Mouse (Mus musculus) thymus, postnatal 36 days (tissue): ENCODE measurements around the gene Ly6g5c.
A peak's percentile ranks its signal among the peaks of the same experiment; 100 is the strongest.
"Not testable (repeated sequence)": the region's sequence is repeated elsewhere in the genome, so short reads cannot be mapped to it uniquely, and the experiment has no call there.

Source experiments
- DNase-seq, 2 experiments: peaks; one replicate each; pipeline ENCODE4 v3.0.0; 2022; ENCODE audit warnings: mixed read lengths in 2 of 2

The Ly6g5c gene

GRCm38 (mm10) chr17:35115046-35116019, 7.3 kb downstream of the Ly6g5c start, which contains the start of gene Ly6g5b:
Gene Ly6g5b, minus strand, starts transcription at chr17:35115428.
- peak; percentile 60 to 64 for DNase-seq

- no peak for DNase-seq
Observed at GRCm38 (mm10) chr17:35120745-35121142, 12.7 kb downstream of the Ly6g5c start.

- peak; percentile 97 to 99 for DNase-seq
Observed at GRCm38 (mm10) chr17:35121143-35121799, 13.2 kb downstream of the Ly6g5c start, which contains the start of gene Gpank1. Gene Gpank1, plus strand, starts transcription at chr17:35121455.

- peak; percentile 28 to 55 for DNase-seq
Observed at GRCm38 (mm10) chr17:35121871-35122303, 13.8 kb downstream of the Ly6g5c start, which contains the start of gene Csnk2b. Gene Csnk2b, minus strand, starts transcription at chr17:35122053.

- DNase-seq, result not testable (repeated sequence)
Observed at GRCm38 (mm10) chr17:35123287-35123686, 15.2 kb downstream of the Ly6g5c start.

- DNase-seq, result not testable (repeated sequence)
Observed at GRCm38 (mm10) chr17:35124261-35124896, 16.3 kb downstream of the Ly6g5c start.

GRCm38 (mm10) chr17:35125081-35125480, 17.0 kb downstream of the Ly6g5c start:
- DNase-seq, result no peak

- no peak for DNase-seq
Observed at GRCm38 (mm10) chr17:35125578-35125977, 17.5 kb downstream of the Ly6g5c start.

- peak; percentile 84 to 89 for DNase-seq
Observed at GRCm38 (mm10) chr17:35126206-35126611, 18.1 kb downstream of the Ly6g5c start, which contains the start of gene D17H6S53E. Gene D17H6S53E, plus strand, starts transcription at chr17:35126373.

- no peak for DNase-seq
Observed at GRCm38 (mm10) chr17:35127017-35127416, 18.9 kb downstream of the Ly6g5c start.

GRCm38 (mm10) chr17:35128996-35129395, 20.9 kb downstream of the Ly6g5c start:
- no peak for DNase-seq

GRCm38 (mm10) chr17:35131038-35131437, 23.0 kb downstream of the Ly6g5c start:
- no peak for DNase-seq

- DNase-seq, result no peak
Observed at GRCm38 (mm10) chr17:35131500-35132173, 23.6 kb downstream of the Ly6g5c start, which contains the start of gene Apom. Gene Apom, minus strand, starts transcription at chr17:35132050.

GRCm38 (mm10) chr17:35132174-35132560, 24.1 kb downstream of the Ly6g5c start:
- DNase-seq, result no peak

- DNase-seq, result no peak
Observed at GRCm38 (mm10) chr17:35133517-35133916, 25.4 kb downstream of the Ly6g5c start.

- peak; percentile 93 to 94 for DNase-seq
Observed at GRCm38 (mm10) chr17:35134801-35135590, 26.9 kb downstream of the Ly6g5c start, which contains the start of gene Bag6. Gene Bag6, plus strand, starts transcription at chr17:35135178.

GRCm38 (mm10) chr17:35135591-35136320, 27.7 kb downstream of the Ly6g5c start:
- DNase-seq, result no peak

- no peak for DNase-seq
Observed at GRCm38 (mm10) chr17:35139269-35139668, 31.2 kb downstream of the Ly6g5c start.

- DNase-seq, result no peak
Observed at GRCm38 (mm10) chr17:35140490-35140996, 32.5 kb downstream of the Ly6g5c start.

GRCm38 (mm10) chr17:35141971-35142370, 33.9 kb downstream of the Ly6g5c start:
- DNase-seq, result no peak
